Comparison of ENCODE assay signal across 11 mouse cellular contexts in the genomic region with DNA sequence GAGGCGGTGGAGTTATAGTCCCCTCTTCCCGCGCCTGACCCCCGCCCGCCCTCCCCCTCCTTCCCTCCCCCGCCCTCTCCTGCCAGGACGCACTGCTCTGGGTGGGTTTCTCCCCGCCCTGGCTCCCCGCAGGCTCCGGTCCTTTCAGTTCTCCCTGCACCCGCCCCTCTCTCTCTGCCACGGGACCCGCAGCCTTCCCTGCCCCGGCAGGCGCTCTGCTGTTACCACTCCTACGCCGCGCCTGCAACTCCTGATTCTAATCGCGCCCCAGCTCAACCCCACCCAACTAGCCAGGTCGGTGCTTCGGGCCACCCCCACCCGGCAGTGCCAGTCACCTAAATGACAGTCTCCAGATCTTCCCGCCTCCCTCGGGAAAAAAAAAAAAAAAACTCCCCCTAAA. TPM values are rescaled to one million over a fixed set of nuclear protein-coding genes. Genes with fewer than 3 reads are reported as not detected.
DNase-seq lines count a peak whose midpoint lies in the region; ATAC-seq and TF ChIP-seq lines count a peak whose summit lies in the region.
"Had no signal": no experiment of that assay in that cellular context is flagged by ENCODE, and none has a peak within 500 bp of the region (broad histone marks: within the 10 kb centered on the region; RNA-seq: fewer than 3 reads in every experiment).

No protein-coding gene starts in this region.

- in situ Hi-C loops in ES-E14 (cut with MboI; ENCODE audit: low sequenced_read_pairs in 2 of 2, unreplicated experiment in 2 of 2), result no loop called here

- H3K4me1 ChIP-seq in heart, embryonic 12.5 days (replicated peaks), result peaks cover 38% of the 10 kb centered on the region
- H3K4me1 ChIP-seq in ES-E14 (ENCODE audit: control insufficient read depth in 2 of 2, insufficient read depth in 2 of 2, low read length in 2 of 2, poor library complexity in 1 of 2), result peaks cover 2 to 11% of the 10 kb centered on the region in 2 experiments; a peak in 2 of 4 replicates
- H3K4me1 ChIP-seq in hindbrain, embryonic 12.5 days, result peaks cover 34% of the 10 kb centered on the region
- H3K4me1 ChIP-seq in midbrain, embryonic 11.5 days (ENCODE audit: control insufficient read depth, insufficient read depth, low read length), result peaks cover 12% of the 10 kb centered on the region

- no peak overlapping the region for H3K27ac ChIP-seq in heart, embryonic 12.5 days (ENCODE audit: poor library complexity, severe bottlenecking)
- no peak overlapping the region for H3K27ac ChIP-seq in ES-E14 (ENCODE audit: insufficient read depth, low read depth, low read length, poor library complexity, severe bottlenecking)
- peak overlapping the region; percentile 82 for H3K27ac ChIP-seq in hindbrain, embryonic 12.5 days
- H3K27ac ChIP-seq in midbrain, embryonic 11.5 days (ENCODE audit: low read depth, low read length), result no peak overlapping the region

- ATAC-seq in heart, embryonic 12.5 days (ENCODE audit: insufficient number of reproducible peaks, low FRiP score), result peak; percentile 36; the same call in 1 of the 2 replicates
- peak; percentile 28 for ATAC-seq in hindbrain, embryonic 12.5 days (ENCODE audit: low FRiP score)
- peak; percentile 52 for ATAC-seq in midbrain, embryonic 11.5 days (ENCODE audit: low FRiP score)

- peaks cover 89% of the 10 kb centered on the region for H3K27me3 ChIP-seq in heart, embryonic 12.5 days (replicated peaks)
- peaks cover 89% of the 10 kb centered on the region for H3K27me3 ChIP-seq in hindbrain, embryonic 12.5 days
- H3K27me3 ChIP-seq in midbrain, embryonic 11.5 days (ENCODE audit: control insufficient read depth, insufficient read depth, low read length), result peaks cover 89% of the 10 kb centered on the region

- H3K4me2 ChIP-seq in heart, embryonic 12.5 days, result peak overlapping the region; percentile 90
- H3K4me2 ChIP-seq in hindbrain, embryonic 12.5 days (replicated peaks), result peak overlapping the region; percentile 80
- H3K4me2 ChIP-seq in midbrain, embryonic 11.5 days, result peak overlapping the region; percentile 72

- intact Hi-C loops in left cerebral cortex, postnatal 10 days (cut with DNase I), result no loop called here

- under 1% methylated on average over 24 of the region's 25 CpGs for WGBS in heart, embryonic 12.5 days
- WGBS in hindbrain, embryonic 12.5 days, result 2% methylated on average over 21 of the region's 25 CpGs
- 1% methylated on average over 15 of the region's 25 CpGs for WGBS in midbrain, embryonic 11.5 days

- H3K4me3 ChIP-seq in heart, embryonic 12.5 days, result peak overlapping the region; percentile 53
- H3K4me3 ChIP-seq in ES-E14 (ENCODE audit: insufficient read depth in 1 of 2, low read depth in 1 of 2, low read length in 2 of 2, poor library complexity in 1 of 2, severe bottlenecking in 1 of 2), result peak overlapping the region; percentile 57 to 76
- H3K4me3 ChIP-seq in hindbrain, embryonic 12.5 days, result peak overlapping the region; percentile 45
- H3K4me3 ChIP-seq in midbrain, embryonic 11.5 days (ENCODE audit: low read depth, low read length), result peak overlapping the region; percentile 35

- H3K36me3 ChIP-seq in heart, embryonic 12.5 days, result no peaks in the 10 kb centered on the region
- no peaks in the 10 kb centered on the region for H3K36me3 ChIP-seq in ES-E14 (ENCODE audit: control insufficient read depth, insufficient read depth, low read length, poor library complexity, severe bottlenecking)
- H3K36me3 ChIP-seq in hindbrain, embryonic 12.5 days, result no peaks in the 10 kb centered on the region
- no peaks in the 10 kb centered on the region for H3K36me3 ChIP-seq in midbrain, embryonic 11.5 days (ENCODE audit: control insufficient read depth, insufficient read depth, low read length)

- no peak for DNase-seq in heart, postnatal 4 days
- DNase-seq in ES-E14 (ENCODE audit: low read depth, low spot score), result no peak
- DNase-seq in midbrain, embryonic 11.5 days (ENCODE audit: low spot score, missing footprints), result peak; percentile 92
- no peak for DNase-seq in left cerebral cortex, postnatal 10 days (ENCODE audit: extremely low spot score in 1 of 2, low spot score in 2 of 2)
- DNase-seq in T-cell, adult 2 months (ENCODE audit: low spot score), result no peak
- no peak for DNase-seq in layer of hippocampus, postnatal 36 days
- DNase-seq: B cell, adult 2 months; kidney, postnatal 25 days had no signal

- H3K9ac ChIP-seq in heart, embryonic 12.5 days, result no peak overlapping the region
- H3K9ac ChIP-seq in ES-E14 (ENCODE audit: insufficient read depth, low read depth, low read length, poor library complexity, severe bottlenecking), result 0 out of 2 replicates have a peak overlapping the region, but pooled peaks have one; percentile 28
- H3K9ac ChIP-seq in hindbrain, embryonic 12.5 days, result peak overlapping the region; percentile 58
- H3K9ac ChIP-seq in midbrain, embryonic 11.5 days (ENCODE audit: low read length), result no peak overlapping the region

- no peaks in the 10 kb centered on the region for H3K9me3 ChIP-seq in heart, embryonic 12.5 days (replicated peaks)
- no peaks in the 10 kb centered on the region for H3K9me3 ChIP-seq in ES-E14 (ENCODE audit: control insufficient read depth, insufficient read depth, low read depth, low read length)
- H3K9me3 ChIP-seq in hindbrain, embryonic 12.5 days (replicated peaks), result no peaks in the 10 kb centered on the region
- no peaks in the 10 kb centered on the region for H3K9me3 ChIP-seq in midbrain, embryonic 11.5 days (ENCODE audit: control insufficient read depth, low read length)

TF ChIP-seq in ES-E14, 5 proteins besides CTCF, POLR2A, EP300 and RAD21:
- no peak for TF ChIP-seq ZC3H11A (IDR thresholded peaks at IDR 0.05; ENCODE audit: borderline replicate concordance, low read depth, low read length)
- no peak for TF ChIP-seq HCFC1 (IDR thresholded peaks at IDR 0.05; ENCODE audit: borderline replicate concordance, insufficient read depth, low read length)
- TF ChIP-seq CHD2 (IDR thresholded peaks at IDR 0.05; ENCODE audit: low read depth, low read length), result no peak
- TF ChIP-seq MAFK (IDR thresholded peaks at IDR 0.05; ENCODE audit: insufficient read depth, low read depth, low read length), result no peak
- TF ChIP-seq ZNF384 (IDR thresholded peaks at IDR 0.05; ENCODE audit: low read depth, low read length), result no peak

RNA-seq across cellular contexts. Expression of gene Pou4f2, which starts 0.2 kb away (rescaled TPM):
- not detected in 2 replicates for polyA plus RNA-seq in heart, embryonic 12.5 days (2016; fragmentation: Nextera tagmentation; extraction: Ambion mirVana)
- not detected for total RNA-seq in heart, postnatal 4 days (2021)
- 0.85 and 1.2 TPM in 2 replicates for total RNA-seq in ES-E14 (2012; rRNA removed)
- polyA plus RNA-seq in hindbrain, embryonic 12.5 days (2016; fragmentation: Nextera tagmentation; extraction: Ambion mirVana), result 2.6 and 5.0 TPM in 2 replicates
- polyA plus RNA-seq in midbrain, embryonic 11.5 days (2014; fragmentation: Nextera tagmentation; extraction: Ambion mirVana), result 0.41 and 0.68 TPM in 2 replicates
- not detected for total RNA-seq in left cerebral cortex, postnatal 10 days (2021)
- not detected for total RNA-seq in layer of hippocampus, postnatal 36 days (2021)
- total RNA-seq: adrenal gland, adult 2 months had no signal
- polyA plus RNA-seq: adrenal gland, adult 2 months had no signal

Comparison
In these comparisons a context has a peak if more than half of its experiments do, and no peak if none do; other contexts are left out.
1. H3K9ac ChIP-seq: peak in ES-E14 (single experiment) and hindbrain, embryonic 12.5 days (single experiment); none in heart, embryonic 12.5 days (single experiment) and midbrain, embryonic 11.5 days (single experiment).
2. Peak in every context shown above with its lines, with median percentiles within 50 percentile points of each other: ATAC-seq, H3K4me2 ChIP-seq and H3K4me3 ChIP-seq.